Mouse (Mus musculus): ENCODE data around the gene Brf1. TPM values are rescaled to one million over a fixed set of nuclear protein-coding genes. Genes with fewer than 3 reads are reported as not detected.

The Brf1 gene
- polyA plus RNA-seq, 1 experiment from 2014 or later: 75.5 TPM

DNA sequence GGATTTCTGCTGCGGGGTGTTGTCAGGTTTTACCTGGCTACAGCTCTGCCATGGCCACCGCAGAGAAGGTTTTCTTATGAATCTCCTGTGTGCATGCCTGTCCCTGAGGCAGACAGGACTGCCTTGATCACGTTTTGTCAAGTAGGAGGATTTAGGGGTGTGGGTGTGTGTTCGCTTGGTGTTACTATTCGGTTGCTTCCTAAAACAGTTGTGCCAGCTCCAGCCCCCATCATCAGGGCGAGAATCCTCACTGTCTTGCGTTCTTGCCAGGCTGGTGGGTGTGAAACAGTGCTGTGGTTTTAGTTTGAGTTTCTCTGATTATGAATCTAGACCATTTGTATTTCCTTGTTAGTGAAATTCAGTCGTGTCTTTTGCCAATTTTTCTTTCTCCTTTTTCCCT, 16.5 kb upstream of the Brf1 start:
- H3K9ac ChIP-seq: 0 out of 2 replicates have a peak overlapping the region, but pooled peaks have one; percentile 27
- H3K4me3 ChIP-seq: no peak overlapping the region
- H3K9me3 ChIP-seq (replicated peaks): no peaks in the 10 kb centered on the region
- H3K4me1 ChIP-seq: peaks cover 40% of the 10 kb centered on the region
- H3K27ac ChIP-seq: no peak overlapping the region
- no peaks in the 10 kb centered on the region for H3K27me3 ChIP-seq
- H3K4me2 ChIP-seq (replicated peaks): 0 out of 2 replicates have a peak overlapping the region, but pooled peaks have one; percentile 9
- no peak for ATAC-seq (ENCODE audit: low FRiP score)
- H3K36me3 ChIP-seq: peaks cover 12% of the 10 kb centered on the region
- 76% methylated on average over 8 of the region's 8 CpGs for WGBS

DNA sequence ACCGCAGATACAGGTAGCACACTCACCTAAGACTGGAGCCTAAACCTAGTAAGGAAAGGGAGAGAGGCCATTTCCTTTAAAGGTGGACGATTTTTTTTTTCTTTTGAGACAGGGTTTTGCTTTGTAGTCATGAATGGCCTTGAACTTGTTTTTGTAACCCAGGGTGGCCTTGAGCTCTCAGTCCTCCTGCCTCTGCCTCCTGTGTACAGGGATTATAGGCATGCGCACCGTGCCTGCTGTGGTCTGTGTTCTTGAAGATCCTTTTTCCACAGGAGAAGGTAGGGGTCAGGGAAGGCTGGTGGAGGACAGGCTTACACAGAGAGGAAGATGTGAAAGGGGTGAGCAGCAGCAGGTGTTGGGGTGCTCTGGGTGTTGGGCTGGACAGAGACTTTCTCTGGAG, 15.5 kb upstream of the Brf1 start:
- Histone ChIP-seq H3K27ac (no peak overlapping the region), H3K4me3 (peak overlapping the region; percentile 96), H3K9ac (peak overlapping the region; percentile 92), H3K27me3 (no peaks in the 10 kb centered on the region), H3K9me3 (replicated peaks) (no peaks in the 10 kb centered on the region), H3K4me2 (replicated peaks) (peak overlapping the region; percentile 87), H3K36me3 (peaks cover 8% of the 10 kb centered on the region), H3K4me1 (peaks cover 40% of the 10 kb centered on the region)
- WGBS: 73% methylated on average over 4 of the region's 4 CpGs
- no peak for ATAC-seq (ENCODE audit: low FRiP score)

DNA sequence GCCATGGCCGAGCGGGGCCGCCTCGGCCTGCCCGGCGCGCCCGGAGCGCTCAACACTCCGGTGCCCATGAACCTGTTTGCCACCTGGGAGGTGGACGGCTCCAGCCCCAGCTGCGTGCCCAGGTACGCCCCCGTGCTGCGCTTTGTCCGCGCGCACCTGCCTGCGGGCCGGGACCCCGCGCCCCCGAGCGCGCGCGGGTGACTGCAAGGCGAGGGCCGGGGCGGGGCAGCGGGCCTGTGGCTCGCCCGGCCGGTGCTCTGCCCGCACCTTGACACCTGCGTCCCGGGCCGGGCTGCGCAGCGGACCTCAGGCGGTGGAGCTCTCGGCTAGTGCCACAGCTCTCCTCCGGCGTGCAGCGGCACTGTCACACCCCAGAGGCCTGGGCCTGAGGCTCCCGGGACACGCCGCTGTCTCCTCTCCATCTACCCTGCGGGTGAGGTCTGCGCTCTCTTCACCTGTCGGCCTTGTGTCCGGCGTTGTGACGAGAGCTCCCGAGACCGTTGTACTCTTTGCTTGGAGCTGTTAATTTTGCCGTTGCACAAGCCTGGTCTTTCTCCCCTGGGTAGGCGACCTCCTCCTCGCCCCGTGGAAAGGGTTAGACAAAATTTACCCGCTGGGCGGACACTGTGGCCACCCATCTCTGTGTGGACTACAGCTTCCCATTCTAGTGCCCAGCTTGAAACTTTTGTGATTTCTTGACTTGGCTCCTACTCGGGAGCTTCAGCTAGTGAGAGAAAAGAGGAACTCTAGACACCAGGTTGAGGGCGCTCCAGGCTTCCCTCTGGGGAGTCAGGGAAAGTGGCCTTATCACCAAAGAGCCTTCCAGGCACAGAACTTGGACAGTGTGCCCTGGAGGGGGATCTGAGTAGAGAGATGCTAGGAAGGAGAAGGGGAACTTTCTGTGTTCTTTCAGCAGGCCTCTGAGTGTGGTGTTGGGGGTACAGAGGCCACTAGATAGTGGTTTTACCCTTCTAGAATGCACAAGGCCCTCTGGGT, 14.4 kb upstream of the Brf1 start:
- H3K4me3 ChIP-seq: peak overlapping the region; percentile 96
- H3K27ac ChIP-seq: peak overlapping the region; percentile 78
- peak; percentile 41 for ATAC-seq (ENCODE audit: low FRiP score)
- under 1% methylated on average over 56 of the region's 64 CpGs for WGBS
- peaks cover 40% of the 10 kb centered on the region for H3K4me1 ChIP-seq
- H3K27me3 ChIP-seq: no peaks in the 10 kb centered on the region
- no peaks in the 10 kb centered on the region for H3K9me3 ChIP-seq (replicated peaks)
- peak overlapping the region; percentile 92 for H3K9ac ChIP-seq
- peak overlapping the region; percentile 87 for H3K4me2 ChIP-seq (replicated peaks)
- no peaks in the 10 kb centered on the region for H3K36me3 ChIP-seq

GRCm38 (mm10) chr12:113013604-113014558, 13.4 kb upstream of the Brf1 start, which contains the start of gene Pacs2:
Gene Pacs2 (plus strand): TSS chr12:113014508.
- peak; percentile 94 for ATAC-seq (ENCODE audit: low FRiP score)
- Histone ChIP-seq H3K9me3 (replicated peaks) (no peaks in the 10 kb centered on the region), H3K9ac (peak within 1 kb of the TSS; percentile 92), H3K36me3 (no peaks in the 10 kb centered on the region), H3K27ac (peak within 1 kb of the TSS; percentile 95), H3K4me1 (peaks cover 40% of the 10 kb centered on the region), H3K4me3 (peak within 1 kb of the TSS; percentile 96), H3K4me2 (replicated peaks) (peak within 1 kb of the TSS; percentile 87), H3K27me3 (no peaks in the 10 kb centered on the region)
- 5% methylated on average over 45 of the region's 85 CpGs for whole genome bisulfite sequencing

DNA sequence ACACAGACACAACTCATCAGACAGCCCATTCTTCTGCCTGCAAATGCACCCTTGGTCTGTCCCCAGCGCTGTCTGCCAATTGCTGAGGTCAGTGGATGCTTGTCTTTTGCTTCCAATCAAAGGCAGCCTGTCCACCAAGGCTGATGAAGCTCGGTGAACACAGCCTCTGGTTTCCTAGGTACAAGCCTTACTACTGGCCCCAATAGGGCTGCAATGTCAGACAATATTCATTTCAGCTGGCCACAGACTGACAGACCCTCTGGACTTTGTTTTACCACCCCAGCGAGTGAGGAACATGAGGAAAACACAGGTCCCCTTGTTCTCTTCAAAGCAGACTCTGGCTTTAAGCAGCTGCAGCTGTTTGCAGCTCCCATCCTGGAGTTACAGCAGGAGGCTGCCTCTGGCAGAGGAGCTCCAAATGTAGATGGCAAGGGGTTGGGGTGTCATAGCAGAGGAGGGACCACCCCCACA, 12.6 kb upstream of the Brf1 start:
- ATAC-seq (ENCODE audit: low FRiP score): no peak
- Histone ChIP-seq H3K27me3 (no peaks in the 10 kb centered on the region), H3K27ac (peak overlapping the region; percentile 95), H3K9ac (peak overlapping the region; percentile 82), H3K9me3 (replicated peaks) (no peaks in the 10 kb centered on the region), H3K4me3 (peak overlapping the region; percentile 96; the same call in 1 of the 2 replicates), H3K4me1 (peaks cover 40% of the 10 kb centered on the region), H3K4me2 (replicated peaks) (peak overlapping the region; percentile 66), H3K36me3 (no peaks in the 10 kb centered on the region)
- WGBS: 54% methylated on average over 3 of the region's 3 CpGs

DNA sequence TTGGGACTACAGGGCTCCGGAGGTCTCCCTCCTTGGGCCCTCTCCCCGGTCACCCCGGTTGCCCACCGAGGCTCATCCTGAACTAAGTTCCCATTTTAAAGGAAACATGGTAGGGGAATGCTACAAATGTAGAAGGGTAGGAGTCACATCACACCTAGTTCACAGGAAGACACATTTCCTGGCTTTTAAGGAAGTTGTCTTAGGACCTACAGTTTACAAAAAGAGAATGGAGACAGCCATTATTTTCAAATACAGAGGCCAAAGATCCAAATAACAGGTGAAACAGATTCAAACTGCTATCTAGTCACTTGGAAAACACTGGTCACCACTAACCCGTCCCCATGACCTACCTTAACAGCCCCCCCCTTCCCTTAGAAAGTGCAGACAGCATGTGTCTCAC, 11.9 kb upstream of the Brf1 start:
- H3K9ac ChIP-seq: no peak overlapping the region
- no peak overlapping the region for H3K4me2 ChIP-seq (replicated peaks)
- no peaks in the 10 kb centered on the region for H3K27me3 ChIP-seq
- H3K36me3 ChIP-seq: no peaks in the 10 kb centered on the region
- H3K4me3 ChIP-seq: no peak overlapping the region
- no peak for ATAC-seq (ENCODE audit: low FRiP score)
- no peaks in the 10 kb centered on the region for H3K9me3 ChIP-seq (replicated peaks)
- WGBS: 90% methylated on average over 5 of the region's 5 CpGs
- peak overlapping the region; percentile 95 for H3K27ac ChIP-seq
- peaks cover 37% of the 10 kb centered on the region for H3K4me1 ChIP-seq

DNA sequence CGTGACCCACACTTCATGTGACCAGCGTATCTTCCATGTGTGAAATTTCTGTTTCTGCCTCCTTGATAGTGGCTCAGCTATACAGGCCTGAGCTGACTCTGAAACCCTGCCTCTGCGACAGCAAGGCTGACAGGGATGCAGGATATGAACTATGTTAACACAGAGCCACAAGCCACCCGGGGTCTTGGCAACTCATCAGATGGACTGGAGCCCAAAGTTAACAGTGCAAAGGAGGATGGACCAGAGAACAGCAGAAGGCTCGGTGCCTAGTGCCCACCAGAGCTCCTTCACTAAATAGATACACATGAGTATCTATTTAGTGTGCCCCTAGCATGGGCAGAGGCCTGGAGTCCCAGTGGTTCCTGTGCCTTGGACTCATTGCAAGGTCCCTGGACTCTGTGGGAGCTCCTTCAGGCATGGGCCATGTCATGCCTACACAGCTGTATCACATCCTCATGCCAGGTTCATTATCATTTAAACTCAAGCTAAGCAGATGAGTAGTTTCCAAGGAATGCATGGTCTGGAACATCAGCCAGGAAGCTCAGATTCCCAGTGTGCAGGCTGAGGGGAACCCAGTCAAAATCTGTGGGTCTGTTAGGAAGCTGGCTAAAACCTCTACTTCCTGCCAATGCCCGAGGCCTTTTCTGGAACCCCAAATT, 11.3 kb upstream of the Brf1 start:
- no peak overlapping the region for H3K27ac ChIP-seq
- no peaks in the 10 kb centered on the region for H3K27me3 ChIP-seq
- H3K4me2 ChIP-seq (replicated peaks): no peak overlapping the region
- ATAC-seq (ENCODE audit: low FRiP score): no peak
- no peaks in the 10 kb centered on the region for H3K9me3 ChIP-seq (replicated peaks)
- WGBS: 86% methylated on average over 6 of the region's 6 CpGs
- H3K9ac ChIP-seq: no peak overlapping the region
- H3K4me3 ChIP-seq: no peak overlapping the region
- no peaks in the 10 kb centered on the region for H3K36me3 ChIP-seq
- H3K4me1 ChIP-seq: peaks cover 33% of the 10 kb centered on the region

DNA sequence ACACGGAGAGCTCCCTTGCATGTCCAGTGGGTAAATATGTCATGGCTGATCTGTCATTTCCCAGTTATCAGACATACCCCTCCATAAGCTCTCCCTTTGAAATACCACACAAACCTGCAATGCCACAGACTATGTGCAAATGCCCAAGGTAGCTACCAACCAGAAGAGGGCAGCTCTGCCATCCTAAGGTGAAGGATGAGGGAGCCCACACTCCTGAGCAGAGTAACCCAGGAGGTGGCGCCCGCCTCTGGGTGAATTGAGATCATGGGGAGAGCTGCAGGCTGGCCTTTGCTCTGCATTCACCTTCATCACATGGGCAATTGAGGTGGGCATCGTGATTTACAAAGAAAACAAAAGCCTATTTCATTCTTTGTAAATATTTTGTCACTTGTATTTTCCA, 4.5 kb upstream of the Brf1 start:
- no peak overlapping the region for H3K4me2 ChIP-seq (replicated peaks)
- no peaks in the 10 kb centered on the region for H3K9me3 ChIP-seq (replicated peaks)
- H3K27me3 ChIP-seq: no peaks in the 10 kb centered on the region
- no peak overlapping the region for H3K4me3 ChIP-seq
- H3K36me3 ChIP-seq: no peaks in the 10 kb centered on the region
- peaks cover 4% of the 10 kb centered on the region; the same call in 1 of the 2 replicates for H3K4me1 ChIP-seq
- no peak for ATAC-seq (ENCODE audit: low FRiP score)
- no peak overlapping the region for H3K27ac ChIP-seq
- H3K9ac ChIP-seq: no peak overlapping the region
- WGBS: 30% methylated on average over 4 of the region's 4 CpGs

- Histone ChIP-seq H3K27me3 (no peaks in the 10 kb centered on the region), H3K9ac (no peak overlapping the region), H3K4me3 (no peak overlapping the region), H3K4me2 (replicated peaks) (no peak overlapping the region), H3K9me3 (replicated peaks) (no peaks in the 10 kb centered on the region), H3K36me3 (no peaks in the 10 kb centered on the region), H3K27ac (no peak overlapping the region), H3K4me1 (peaks cover 9% of the 10 kb centered on the region)
- no peak for ATAC-seq (ENCODE audit: low FRiP score)
- WGBS: 79% methylated on average over 8 of the region's 8 CpGs
These were observed 3.5 kb upstream of the Brf1 start for GRCm38 (mm10) chr12:113004011-113004410.

DNA sequence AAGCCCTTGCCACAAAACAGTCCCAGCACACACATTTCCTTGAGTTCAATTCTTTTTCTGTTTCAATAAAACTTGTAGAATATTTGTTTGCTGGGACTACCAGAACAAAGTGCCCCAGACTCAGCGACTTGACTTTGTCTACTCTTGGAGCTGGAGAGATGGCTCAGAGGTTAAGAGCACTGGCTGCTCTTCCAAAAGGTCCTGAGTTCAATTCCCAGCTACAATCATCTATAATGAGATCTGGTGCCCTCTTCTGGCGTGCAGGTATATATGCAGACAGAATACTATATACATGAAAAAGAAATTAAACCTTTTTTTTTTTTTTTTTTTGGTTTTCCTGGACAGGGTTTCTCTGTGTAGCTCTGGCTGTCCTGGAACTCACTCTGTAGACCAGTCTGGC, 2.2 kb upstream of the Brf1 start:
- Histone ChIP-seq H3K9ac (no peak overlapping the region), H3K36me3 (no peaks in the 10 kb centered on the region), H3K9me3 (replicated peaks) (no peaks in the 10 kb centered on the region), H3K4me1 (peaks cover 19% of the 10 kb centered on the region), H3K27me3 (no peaks in the 10 kb centered on the region), H3K4me2 (replicated peaks) (no peak overlapping the region), H3K27ac (no peak overlapping the region), H3K4me3 (no peak overlapping the region)
- 43% methylated on average over 2 of the region's 2 CpGs for WGBS
- no peak for ATAC-seq (ENCODE audit: low FRiP score)

GRCm38 (mm10) chr12:113001133-113001474, 600 bp upstream of the Brf1 start:
- H3K4me1 ChIP-seq: peaks cover 25% of the 10 kb centered on the region
- no peaks in the 10 kb centered on the region for H3K27me3 ChIP-seq
- WGBS: 5% methylated on average over 5 of the region's 5 CpGs
- H3K4me3 ChIP-seq: peak overlapping the region; percentile 83
- 0 out of 2 replicates have a peak, but pooled peaks cover 8% of the 10 kb centered on the region for H3K36me3 ChIP-seq
- H3K4me2 ChIP-seq (replicated peaks): peak overlapping the region; percentile 90
- H3K27ac ChIP-seq: peak overlapping the region; percentile 95
- H3K9me3 ChIP-seq (replicated peaks): no peaks in the 10 kb centered on the region
- no peak; the same call in 1 of the 2 replicates for ATAC-seq (ENCODE audit: low FRiP score)
- H3K9ac ChIP-seq: peak overlapping the region; percentile 58
